Mouse (Mus musculus): Measurements from ENCODE around the gene Castor1. TPM values are rescaled to one million over a fixed set of nuclear protein-coding genes. Genes with fewer than 3 reads are reported as not detected.

Castor1 gene
- polyA plus RNA-seq, 1 experiment from 2014 or later, result 6.3 TPM

- Histone ChIP-seq H3K9me3 (no peaks in the 10 kb centered on the region), H3K4me3 (no peak overlapping the region), H3K4me2 (no peak overlapping the region), H3K36me3 (no peaks in the 10 kb centered on the region), H3K27ac (no peak overlapping the region), H3K4me1 (peaks cover 22% of the 10 kb centered on the region), H3K9ac (no peak overlapping the region), H3K27me3 (no peaks in the 10 kb centered on the region)
- no peak for ATAC-seq (ENCODE audit: borderline replicate concordance, extremely low read depth, low FRiP score, low TSS enrichment)
- WGBS, result 73% methylated on average over 3 of the region's 3 CpGs
Measured at GRCm38 (mm10) chr11:4192757-4193156, 25.3 kb upstream of the Castor1 start.

GRCm38 (mm10) chr11:4193420-4193819 lies 24.6 kb upstream of the Castor1 start:
- no peak overlapping the region for H3K4me2 ChIP-seq
- ATAC-seq (ENCODE audit: borderline replicate concordance, extremely low read depth, low FRiP score, low TSS enrichment), result no peak
- H3K27ac ChIP-seq, result no peak overlapping the region

GRCm38 (mm10) chr11:4195597-4196031 lies 22.4 kb upstream of the Castor1 start:
- Histone ChIP-seq H3K27ac (no peak overlapping the region), H3K4me3 (no peak overlapping the region), H3K9me3 (no peaks in the 10 kb centered on the region), H3K4me1 (peaks cover 17% of the 10 kb centered on the region; the same call in 1 of the 2 replicates), H3K9ac (no peak overlapping the region), H3K27me3 (no peaks in the 10 kb centered on the region), H3K36me3 (no peaks in the 10 kb centered on the region), H3K4me2 (no peak overlapping the region)
- ATAC-seq (ENCODE audit: borderline replicate concordance, extremely low read depth, low FRiP score, low TSS enrichment), result no peak
- WGBS, result 66% methylated on average over 3 of the region's 3 CpGs

More at GRCm38 (mm10) chr11:4193420-4193819, 24.6 kb upstream of the Castor1 start:
- Histone ChIP-seq H3K27me3 (no peaks in the 10 kb centered on the region), H3K9ac (no peak overlapping the region), H3K9me3 (no peaks in the 10 kb centered on the region), H3K4me1 (peaks cover 20% of the 10 kb centered on the region; the same call in 1 of the 2 replicates), H3K4me3 (no peak overlapping the region), H3K36me3 (no peaks in the 10 kb centered on the region)

- Histone ChIP-seq H3K4me2 (no peak overlapping the region), H3K9me3 (no peaks in the 10 kb centered on the region), H3K4me1 (peaks cover 13% of the 10 kb centered on the region; the same call in 1 of the 2 replicates), H3K27ac (peak overlapping the region; percentile 60; the same call in 1 of the 2 replicates), H3K9ac (no peak overlapping the region), H3K27me3 (no peaks in the 10 kb centered on the region), H3K36me3 (no peaks in the 10 kb centered on the region), H3K4me3 (no peak overlapping the region)
- peak; percentile 57 for ATAC-seq (ENCODE audit: borderline replicate concordance, extremely low read depth, low FRiP score, low TSS enrichment)
- WGBS, result 49% methylated on average over 8 of the region's 8 CpGs
Measured at GRCm38 (mm10) chr11:4196636-4197035, 21.4 kb upstream of the Castor1 start.

- H3K4me3 ChIP-seq, result no peak overlapping the region
- ATAC-seq (ENCODE audit: borderline replicate concordance, extremely low read depth, low FRiP score, low TSS enrichment), result no peak
- H3K36me3 ChIP-seq, result no peaks in the 10 kb centered on the region
- H3K27me3 ChIP-seq, result no peaks in the 10 kb centered on the region
- no peaks in the 10 kb centered on the region for H3K9me3 ChIP-seq
- no peak overlapping the region for H3K9ac ChIP-seq
- H3K4me1 ChIP-seq, result peaks cover 15% of the 10 kb centered on the region; the same call in 1 of the 2 replicates
- WGBS, result 76% methylated on average over 1 of the region's 1 CpGs
- H3K27ac ChIP-seq, result peak overlapping the region; percentile 60; the same call in 1 of the 2 replicates
- no peak overlapping the region for H3K4me2 ChIP-seq
Measured at GRCm38 (mm10) chr11:4197691-4198090, 20.3 kb upstream of the Castor1 start.

- no peaks in the 10 kb centered on the region for H3K27me3 ChIP-seq
- no peak overlapping the region for H3K4me2 ChIP-seq
- no peak for ATAC-seq (ENCODE audit: borderline replicate concordance, extremely low read depth, low FRiP score, low TSS enrichment)
- 45% methylated on average over 11 of the region's 11 CpGs for WGBS
- peaks cover 18% of the 10 kb centered on the region; the same call in 1 of the 2 replicates for H3K4me1 ChIP-seq
- no peaks in the 10 kb centered on the region for H3K9me3 ChIP-seq
- no peak overlapping the region for H3K9ac ChIP-seq
- peaks cover 5% of the 10 kb centered on the region for H3K36me3 ChIP-seq
- H3K27ac ChIP-seq, result no peak overlapping the region
- H3K4me3 ChIP-seq, result no peak overlapping the region
Measured at GRCm38 (mm10) chr11:4201981-4202700, 15.9 kb upstream of the Castor1 start.

GRCm38 (mm10) chr11:4202995-4203704 lies 14.9 kb upstream of the Castor1 start:
- 69% methylated on average over 12 of the region's 12 CpGs for WGBS
- H3K27me3 ChIP-seq, result no peaks in the 10 kb centered on the region
- no peaks in the 10 kb centered on the region for H3K9me3 ChIP-seq
- H3K36me3 ChIP-seq, result peaks cover 7% of the 10 kb centered on the region
- H3K4me1 ChIP-seq, result peaks cover 12% of the 10 kb centered on the region; the same call in 1 of the 2 replicates
- H3K27ac ChIP-seq, result 0 out of 2 replicates have a peak overlapping the region, but pooled peaks have one; percentile 32
- no peak overlapping the region for H3K4me3 ChIP-seq
- H3K4me2 ChIP-seq, result no peak overlapping the region
- no peak overlapping the region for H3K9ac ChIP-seq
- ATAC-seq (ENCODE audit: borderline replicate concordance, extremely low read depth, low FRiP score, low TSS enrichment), result no peak

- peaks cover 13% of the 10 kb centered on the region for H3K36me3 ChIP-seq
- 0 out of 2 replicates have a peak overlapping the region, but pooled peaks have one; percentile 32 for H3K27ac ChIP-seq
- H3K9me3 ChIP-seq, result no peaks in the 10 kb centered on the region
- no peaks in the 10 kb centered on the region for H3K27me3 ChIP-seq
- 28% methylated on average over 2 of the region's 2 CpGs for WGBS
- H3K4me3 ChIP-seq, result no peak overlapping the region
- no peak overlapping the region for H3K9ac ChIP-seq
- H3K4me2 ChIP-seq, result no peak overlapping the region
- no peak for ATAC-seq (ENCODE audit: borderline replicate concordance, extremely low read depth, low FRiP score, low TSS enrichment)
- peaks cover 12% of the 10 kb centered on the region; the same call in 1 of the 2 replicates for H3K4me1 ChIP-seq
Measured at GRCm38 (mm10) chr11:4203705-4204074, 14.3 kb upstream of the Castor1 start.

GRCm38 (mm10) chr11:4205097-4205655 lies 12.8 kb upstream of the Castor1 start:
- no peak for ATAC-seq (ENCODE audit: borderline replicate concordance, extremely low read depth, low FRiP score, low TSS enrichment)
- Histone ChIP-seq H3K27me3 (no peaks in the 10 kb centered on the region), H3K36me3 (peaks cover 13% of the 10 kb centered on the region), H3K4me2 (no peak overlapping the region), H3K9ac (no peak overlapping the region), H3K9me3 (no peaks in the 10 kb centered on the region), H3K27ac (peak overlapping the region; percentile 29; the same call in 1 of the 2 replicates), H3K4me3 (no peak overlapping the region), H3K4me1 (peaks cover 12% of the 10 kb centered on the region; the same call in 1 of the 2 replicates)
- 68% methylated on average over 5 of the region's 5 CpGs for WGBS

- H3K4me2 ChIP-seq, result no peak overlapping the region
- H3K9ac ChIP-seq, result no peak overlapping the region
- WGBS, result 85% methylated on average over 7 of the region's 7 CpGs
- H3K27ac ChIP-seq, result no peak overlapping the region
- H3K36me3 ChIP-seq, result peaks cover 19% of the 10 kb centered on the region
- H3K4me1 ChIP-seq, result peaks cover 12% of the 10 kb centered on the region; the same call in 1 of the 2 replicates
- H3K4me3 ChIP-seq, result no peak overlapping the region
- H3K27me3 ChIP-seq, result no peaks in the 10 kb centered on the region
- no peak for ATAC-seq (ENCODE audit: borderline replicate concordance, extremely low read depth, low FRiP score, low TSS enrichment)
- H3K9me3 ChIP-seq, result no peaks in the 10 kb centered on the region
Measured at GRCm38 (mm10) chr11:4205951-4206350, 12.1 kb upstream of the Castor1 start.

GRCm38 (mm10) chr11:4206563-4206962 lies 11.5 kb upstream of the Castor1 start:
- H3K4me3 ChIP-seq, result no peak overlapping the region
- H3K9ac ChIP-seq, result no peak overlapping the region
- peaks cover 12% of the 10 kb centered on the region; the same call in 1 of the 2 replicates for H3K4me1 ChIP-seq
- H3K27ac ChIP-seq, result no peak overlapping the region
- 55% methylated on average over 6 of the region's 6 CpGs for WGBS
- ATAC-seq (ENCODE audit: borderline replicate concordance, extremely low read depth, low FRiP score, low TSS enrichment), result no peak
- H3K27me3 ChIP-seq, result no peaks in the 10 kb centered on the region
- H3K9me3 ChIP-seq, result no peaks in the 10 kb centered on the region
- H3K4me2 ChIP-seq, result no peak overlapping the region
- H3K36me3 ChIP-seq, result peaks cover 20% of the 10 kb centered on the region
